Mouse (Mus musculus) stomach, embryonic 15.5 days (tissue): ENCODE results near the gene Mre11a. TPM values are rescaled to one million over a fixed set of nuclear protein-coding genes. Genes with fewer than 3 reads are reported as not detected.

Experiments
- ATAC-seq: fragments of 200-750 bp; cut with Nextera tagmentation; 2 replicates; pipeline ENCODE4 v1.8.0; 2017; ENCODE audit warnings: low read depth, moderate number of reproducible peaks, moderate TSS enrichment; ENCODE audit not compliant: insufficient read depth, low FRiP score
- H3K27ac ChIP-seq: fragments of 300-500 bp; sonication (generic); 2 replicates; pipeline ENCODE4 v1.5.1; 2015; ENCODE audit warnings: mild to moderate bottlenecking, inconsistent platforms
- H3K27me3 ChIP-seq: fragments of 300-500 bp; sonication (generic); replicated peaks from 2 replicates; pipeline ENCODE4 v1.6.1; 2015; ENCODE audit warnings: inconsistent platforms
- H3K36me3 ChIP-seq: fragments of 300-500 bp; sonication (generic); 2 replicates; pipeline ENCODE4 v1.6.1; 2015; ENCODE audit warnings: inconsistent platforms
- H3K4me1 ChIP-seq: fragments of 300-500 bp; sonication (generic); 2 replicates; pipeline ENCODE4 v1.6.1; 2015; ENCODE audit warnings: inconsistent platforms
- H3K4me2 ChIP-seq: fragments of 300-500 bp; sonication (generic); 2 replicates; pipeline ENCODE4 v1.6.1; 2015; ENCODE audit warnings: mild to moderate bottlenecking, inconsistent platforms
- H3K4me3 ChIP-seq: fragments of 300-500 bp; sonication (generic); replicated peaks from 2 replicates; pipeline ENCODE4 v1.5.1; 2015; ENCODE audit warnings: inconsistent platforms
- H3K9ac ChIP-seq: fragments of 300-500 bp; sonication (generic); 2 replicates; pipeline ENCODE4 v1.6.1; 2015; ENCODE audit warnings: inconsistent platforms
- H3K9me3 ChIP-seq: fragments of 300-500 bp; sonication (generic); 2 replicates; pipeline ENCODE4 v1.6.1; 2016; ENCODE audit warnings: inconsistent platforms
- WGBS: fragments of 180-500 bp; shearing (Covaris S2); methylation state at CpG from one replicate; pipeline ENCODE4 v1.1.7; 2015; 5-methylcytosine and 5-hydroxymethylcytosine counted together
- polyA plus RNA-seq: library from polyadenylated mRNA; unstranded; fragments of >200 nt; fragmentation: Nextera tagmentation; extraction: Ambion mirVana; gene quantifications from 2 replicates; pipeline ENCODE4 v1.2.1, GENCODE M21; 2015

Mre11a gene
- polyA plus RNA-seq, 1 experiment from 2014 or later, result 20.2 TPM

DNA sequence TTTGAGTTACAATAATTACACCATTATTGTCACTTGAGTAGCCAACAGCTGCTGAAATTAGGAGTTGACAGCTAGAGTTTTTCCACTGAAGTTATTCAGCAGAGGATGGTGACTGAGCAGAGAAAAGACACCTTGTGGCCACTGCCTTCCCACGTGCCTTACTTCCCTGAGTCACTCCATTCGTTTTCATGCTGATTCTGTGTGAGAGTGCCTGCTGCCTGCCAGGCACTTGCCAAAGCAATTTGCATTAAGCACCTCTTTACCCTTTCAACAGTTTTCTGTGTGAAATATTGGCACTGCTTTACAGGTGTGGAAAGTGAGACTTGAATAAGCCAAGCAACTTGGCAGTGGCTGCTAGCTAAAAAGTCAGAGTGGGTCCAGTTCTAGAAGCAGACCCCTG, 43.4 kb downstream of the Mre11a start:
- no peaks in the 10 kb centered on the region for H3K4me1 ChIP-seq
- no peak overlapping the region for H3K27ac ChIP-seq
- H3K9ac ChIP-seq, result no peak overlapping the region
- H3K27me3 ChIP-seq, result no peaks in the 10 kb centered on the region
- H3K4me3 ChIP-seq, result no peak overlapping the region
- no peaks in the 10 kb centered on the region for H3K9me3 ChIP-seq
- ATAC-seq, result no peak
- H3K36me3 ChIP-seq, result peaks cover 23% of the 10 kb centered on the region; the same call in 1 of the 2 replicates
- 63% methylated on average over 2 of the region's 2 CpGs for WGBS
- H3K4me2 ChIP-seq, result no peak overlapping the region

DNA sequence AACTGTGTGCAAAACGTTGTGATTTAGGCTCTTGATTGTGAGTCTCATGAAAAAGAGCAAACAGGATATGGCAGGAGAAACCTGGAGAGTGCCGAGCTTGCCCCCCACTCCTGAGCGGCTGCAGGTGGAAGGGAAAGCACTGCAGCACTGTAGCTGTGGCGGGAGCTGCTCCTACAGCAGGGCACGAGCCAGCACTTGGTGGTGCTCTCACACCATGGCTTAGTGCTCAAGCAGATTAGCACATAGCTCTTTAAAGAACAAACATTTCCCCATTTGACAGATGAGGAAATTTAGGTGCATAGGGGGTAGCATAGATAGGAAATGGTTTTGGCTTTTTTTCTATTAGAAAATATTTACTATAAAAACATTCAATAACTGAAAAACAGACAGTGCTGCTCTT, 47.6 kb downstream of the Mre11a start:
- peaks cover 15% of the 10 kb centered on the region for H3K36me3 ChIP-seq
- no peaks in the 10 kb centered on the region for H3K9me3 ChIP-seq
- no peak overlapping the region for H3K4me2 ChIP-seq
- WGBS, result 80% methylated on average over 5 of the region's 5 CpGs
- H3K27me3 ChIP-seq, result no peaks in the 10 kb centered on the region
- H3K4me3 ChIP-seq, result no peak overlapping the region
- no peak for ATAC-seq
- no peak overlapping the region for H3K9ac ChIP-seq
- H3K27ac ChIP-seq, result no peak overlapping the region
- H3K4me1 ChIP-seq, result no peaks in the 10 kb centered on the region

DNA sequence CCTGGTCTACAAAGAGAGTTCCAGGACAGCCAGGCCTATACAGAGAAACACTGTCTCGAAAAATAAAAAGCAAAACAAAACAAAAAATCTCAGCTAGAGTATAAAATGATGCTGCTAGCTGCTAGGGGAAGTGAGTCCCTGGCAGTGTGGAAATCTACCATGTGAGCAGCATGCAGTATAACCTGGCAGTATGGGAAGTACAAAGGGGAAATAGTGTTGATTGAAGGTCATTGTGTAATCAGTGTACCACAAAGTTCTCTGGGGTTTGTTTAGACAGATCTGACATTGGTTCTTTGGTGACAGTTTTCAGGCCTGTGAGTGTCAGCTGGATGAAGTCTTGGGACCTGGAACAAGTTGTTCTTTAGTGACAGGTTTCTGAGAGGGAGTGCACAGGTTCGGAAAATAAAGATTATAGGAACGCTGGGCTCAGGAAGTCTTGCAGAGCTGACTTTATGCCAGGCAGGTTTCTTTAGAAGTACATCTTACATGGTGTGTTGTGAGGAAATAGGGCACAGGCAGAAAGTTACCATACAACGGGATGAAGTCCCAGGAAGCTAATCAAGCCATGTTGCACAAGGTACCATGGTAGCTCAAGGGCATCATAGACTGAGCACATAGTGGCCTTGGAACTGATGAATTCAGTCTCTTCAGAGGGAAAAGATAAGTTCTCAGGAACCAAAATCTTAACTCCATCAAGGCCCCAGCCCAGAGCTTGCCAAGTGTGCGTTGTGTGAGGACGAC, 51.1 kb downstream of the Mre11a start:
- Histone ChIP-seq H3K4me2 (no peak overlapping the region), H3K4me3 (no peak overlapping the region), H3K27ac (no peak overlapping the region), H3K27me3 (no peaks in the 10 kb centered on the region), H3K36me3 (peaks cover 15% of the 10 kb centered on the region), H3K9me3 (no peaks in the 10 kb centered on the region), H3K4me1 (no peaks in the 10 kb centered on the region), H3K9ac (no peak overlapping the region)
- no peak for ATAC-seq
- 92% methylated on average over 6 of the region's 6 CpGs for WGBS

DNA sequence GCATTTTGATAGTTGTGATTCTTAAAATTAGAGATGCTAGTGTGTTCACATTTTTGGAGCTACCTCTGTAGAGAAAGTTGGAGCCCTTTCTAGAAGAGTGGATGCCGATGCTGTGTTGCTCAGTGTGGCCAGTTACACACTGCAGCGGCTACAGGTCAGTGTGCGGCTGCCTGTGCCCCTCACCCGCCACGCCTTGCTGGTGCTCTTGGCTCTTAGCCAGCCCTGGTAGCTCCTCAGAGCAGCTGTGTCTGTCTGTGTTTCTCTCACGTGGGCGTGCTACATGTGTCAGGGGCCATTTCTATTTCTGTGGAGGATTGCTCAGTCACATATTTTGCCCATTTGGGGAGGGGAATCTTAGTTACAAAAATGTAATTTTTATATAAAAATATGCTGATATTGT, 55.1 kb downstream of the Mre11a start:
- Histone ChIP-seq H3K4me2 (no peak overlapping the region), H3K4me3 (no peak overlapping the region), H3K36me3 (peaks cover 6% of the 10 kb centered on the region; the same call in 1 of the 2 replicates), H3K9me3 (no peaks in the 10 kb centered on the region), H3K4me1 (no peaks in the 10 kb centered on the region), H3K9ac (no peak overlapping the region), H3K27ac (no peak overlapping the region), H3K27me3 (no peaks in the 10 kb centered on the region)
- 43% methylated on average over 7 of the region's 7 CpGs for WGBS
- ATAC-seq, result peak; percentile 66; the same call in 1 of the 2 replicates

DNA sequence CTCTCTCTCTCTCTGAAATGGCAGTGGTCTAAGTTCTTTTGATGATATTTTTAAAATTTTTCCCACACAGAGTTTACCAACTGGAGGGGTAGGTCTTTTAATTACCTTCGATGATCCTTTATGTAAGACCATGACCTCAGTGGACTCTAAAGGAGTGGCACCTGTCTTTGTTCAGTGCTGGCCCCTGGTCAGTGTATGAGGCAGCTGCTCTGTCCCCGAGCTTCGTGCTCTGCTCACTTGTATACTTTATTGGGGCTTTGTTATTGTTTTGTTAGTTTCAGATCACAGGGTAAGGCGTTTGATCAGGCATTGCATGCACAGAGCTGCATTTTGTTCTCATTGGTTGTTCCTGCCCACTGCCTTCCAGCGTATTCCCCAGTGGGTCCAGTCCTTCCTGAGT, 55.5 kb downstream of the Mre11a start:
- no peaks in the 10 kb centered on the region for H3K27me3 ChIP-seq
- 74% methylated on average over 5 of the region's 5 CpGs for WGBS

DNA sequence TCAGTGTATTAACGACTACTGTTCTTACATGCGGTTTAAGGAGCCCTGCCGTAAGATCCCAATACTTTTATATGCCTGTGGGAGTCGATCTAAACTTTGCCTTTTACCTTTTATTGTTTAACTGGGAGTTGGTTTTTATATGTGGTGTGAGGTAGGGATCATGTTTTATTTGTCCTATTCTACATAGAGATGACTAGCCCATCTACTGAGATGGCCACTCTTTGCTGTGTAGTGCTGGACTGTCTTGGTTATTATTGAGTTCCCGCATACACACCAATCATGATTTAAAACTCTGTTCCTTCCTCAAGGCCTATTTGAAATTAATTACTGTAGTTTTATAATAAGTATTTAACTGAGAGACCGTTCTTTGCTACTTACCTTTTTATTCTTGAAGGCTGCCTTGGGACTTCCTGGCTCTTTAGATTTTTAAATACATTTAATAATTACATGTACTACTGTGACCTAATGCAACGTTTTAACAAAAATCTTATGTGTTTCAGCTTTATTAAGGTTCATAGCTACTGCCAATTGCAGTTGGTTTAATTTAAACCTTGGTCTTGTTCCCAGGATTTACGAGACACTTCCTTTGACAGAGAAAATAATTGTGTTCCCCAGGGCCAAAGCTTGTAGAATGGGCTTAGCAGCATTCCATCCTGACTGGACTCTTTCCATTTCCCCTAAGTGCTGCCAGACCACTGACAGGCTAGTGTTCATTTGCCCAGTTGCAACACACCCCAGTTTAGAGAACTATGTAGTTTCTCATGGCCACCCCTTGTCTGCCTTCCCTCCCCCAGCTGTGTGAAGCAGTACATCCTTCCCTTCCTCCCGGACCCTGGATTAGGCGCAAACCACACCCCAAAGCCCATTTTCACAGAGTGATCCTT, 57.7 kb downstream of the Mre11a start:
- Histone ChIP-seq H3K27me3 (no peaks in the 10 kb centered on the region), H3K36me3 (no peaks in the 10 kb centered on the region), H3K9me3 (no peaks in the 10 kb centered on the region), H3K9ac (no peak overlapping the region), H3K27ac (no peak overlapping the region), H3K4me3 (no peak overlapping the region), H3K4me2 (no peak overlapping the region), H3K4me1 (no peaks in the 10 kb centered on the region)
- WGBS, result 72% methylated on average over 10 of the region's 10 CpGs
- 0 out of 2 replicates have a peak, but pooled peaks have one; percentile 27 for ATAC-seq

More for the DNA sequence above, 55.5 kb downstream of the Mre11a start:
- Histone ChIP-seq H3K4me1 (no peaks in the 10 kb centered on the region), H3K36me3 (peaks cover 6% of the 10 kb centered on the region; the same call in 1 of the 2 replicates), H3K9ac (no peak overlapping the region), H3K4me2 (no peak overlapping the region), H3K27ac (no peak overlapping the region), H3K9me3 (no peaks in the 10 kb centered on the region), H3K4me3 (no peak overlapping the region)
- ATAC-seq, result no peak

DNA sequence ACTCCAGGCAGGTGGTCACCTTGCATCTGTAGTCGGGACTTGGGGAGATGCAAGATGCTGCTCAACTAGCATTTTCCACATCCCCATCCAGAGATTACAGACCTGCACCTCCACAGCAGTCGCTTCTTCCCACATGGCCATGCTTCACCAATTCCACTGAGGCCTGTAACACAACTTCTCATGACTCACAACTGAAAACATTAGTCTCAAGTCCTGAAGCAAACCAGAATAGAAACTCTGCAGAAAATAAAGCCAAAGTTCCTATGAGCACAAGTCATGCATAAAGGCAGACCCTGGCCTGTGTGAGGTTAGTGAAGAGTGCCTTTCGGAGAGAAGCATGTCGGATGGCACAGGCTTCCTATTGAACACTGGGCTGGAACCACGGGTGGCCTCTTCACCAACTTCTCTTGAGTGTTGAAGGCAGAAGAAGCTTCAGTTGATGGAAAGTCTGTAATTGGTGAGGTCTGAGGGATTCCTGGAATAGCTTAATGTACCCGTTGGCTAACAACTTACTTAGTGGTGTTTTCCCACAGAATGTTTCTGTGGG, 58.9 kb downstream of the Mre11a start:
- Histone ChIP-seq H3K4me2 (no peak overlapping the region), H3K27ac (no peak overlapping the region), H3K36me3 (no peaks in the 10 kb centered on the region), H3K4me3 (no peak overlapping the region), H3K9ac (no peak overlapping the region), H3K4me1 (no peaks in the 10 kb centered on the region), H3K9me3 (no peaks in the 10 kb centered on the region), H3K27me3 (no peaks in the 10 kb centered on the region)
- 88% methylated on average over 6 of the region's 6 CpGs for WGBS
- ATAC-seq, result no peak

DNA sequence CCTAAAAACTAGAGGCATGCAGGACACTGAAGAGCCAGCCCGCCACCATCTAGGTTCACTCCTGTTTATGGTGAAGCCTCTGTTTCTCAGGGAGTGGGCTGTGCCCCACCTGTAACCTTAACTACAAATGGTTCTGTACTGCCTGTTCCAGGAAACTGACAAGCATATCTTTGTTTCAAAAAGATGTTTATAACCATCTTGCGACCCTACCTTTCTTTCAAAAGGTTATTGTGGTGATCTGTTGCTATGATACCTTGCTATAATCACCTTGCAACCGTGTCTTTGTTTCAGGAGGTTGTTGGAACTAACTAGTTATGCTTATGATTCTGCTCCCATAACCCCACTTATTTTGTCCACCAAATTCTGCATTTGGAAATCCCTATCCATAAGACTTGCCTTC, 59.4 kb downstream of the Mre11a start:
- no peaks in the 10 kb centered on the region for H3K9me3 ChIP-seq
- WGBS, result 86% methylated on average over 3 of the region's 3 CpGs

DNA sequence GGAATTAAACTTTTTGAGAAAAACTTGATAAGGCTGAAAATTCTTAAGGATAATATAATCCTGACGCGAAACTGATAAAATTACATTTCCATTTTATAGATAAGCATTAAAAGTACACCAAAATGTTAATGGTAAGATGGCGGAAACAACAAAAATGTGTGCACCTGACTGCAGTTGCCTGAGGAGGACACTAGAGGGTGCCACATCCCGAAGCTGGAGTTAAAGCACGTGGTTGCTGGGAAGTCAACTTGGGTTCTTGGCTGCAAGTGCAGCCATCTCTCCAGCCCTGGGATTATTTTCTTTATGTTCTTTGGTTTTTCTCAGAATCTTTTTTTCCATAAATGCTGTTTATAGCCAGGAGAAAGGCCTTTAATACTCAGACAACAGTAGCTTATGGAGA, 62.0 kb downstream of the Mre11a start:
- WGBS, result 47% methylated on average over 5 of the region's 5 CpGs
- Histone ChIP-seq H3K27me3 (no peaks in the 10 kb centered on the region), H3K4me3 (no peak overlapping the region), H3K9me3 (no peaks in the 10 kb centered on the region), H3K36me3 (no peaks in the 10 kb centered on the region), H3K9ac (no peak overlapping the region), H3K4me2 (no peak overlapping the region), H3K27ac (no peak overlapping the region), H3K4me1 (no peaks in the 10 kb centered on the region)
- ATAC-seq, result no peak

More for the DNA sequence above, 59.4 kb downstream of the Mre11a start:
- no peak overlapping the region for H3K4me2 ChIP-seq
- no peaks in the 10 kb centered on the region for H3K36me3 ChIP-seq
- H3K4me1 ChIP-seq, result no peaks in the 10 kb centered on the region
- H3K9ac ChIP-seq, result no peak overlapping the region
- H3K27ac ChIP-seq, result no peak overlapping the region
- no peaks in the 10 kb centered on the region for H3K27me3 ChIP-seq
- no peak overlapping the region for H3K4me3 ChIP-seq
- ATAC-seq, result no peak

DNA sequence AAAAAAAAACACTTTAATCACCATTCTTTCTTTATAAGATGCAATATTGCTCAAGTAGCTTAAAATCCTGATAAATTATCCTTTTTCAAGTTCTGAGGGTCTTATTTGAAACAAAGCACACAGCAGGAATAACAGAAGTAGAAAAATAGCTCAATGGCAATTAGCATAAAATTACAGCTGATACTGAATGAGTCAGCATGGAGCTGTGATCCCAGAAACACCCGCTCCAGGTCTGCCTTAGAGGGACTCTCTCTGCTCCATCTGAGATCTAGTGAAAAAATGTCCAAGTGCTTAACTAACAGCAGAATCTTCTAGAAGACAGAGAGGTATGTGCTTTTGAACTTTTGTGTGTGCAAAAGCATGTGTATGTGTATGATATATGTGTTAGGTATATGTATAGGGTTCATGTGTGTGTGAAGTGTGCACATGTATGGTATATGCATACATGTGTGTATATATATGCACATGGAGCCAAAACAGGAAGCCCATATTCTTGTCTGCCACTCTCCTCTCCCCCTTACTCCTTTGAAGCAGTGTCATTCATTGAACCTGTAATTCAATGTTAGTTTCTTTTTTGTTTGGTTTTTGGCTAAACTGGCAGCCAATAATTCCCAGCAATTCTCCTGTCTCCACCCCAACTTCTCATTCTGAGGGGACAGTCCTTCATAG, 63.9 kb downstream of the Mre11a start:
- 72% methylated on average over 1 of the region's 1 CpGs for WGBS
- Histone ChIP-seq H3K4me2 (no peak overlapping the region), H3K27me3 (no peaks in the 10 kb centered on the region), H3K9me3 (no peaks in the 10 kb centered on the region), H3K27ac (no peak overlapping the region), H3K36me3 (no peaks in the 10 kb centered on the region), H3K4me1 (no peaks in the 10 kb centered on the region), H3K4me3 (no peak overlapping the region), H3K9ac (no peak overlapping the region)
- ATAC-seq, result no peak

DNA sequence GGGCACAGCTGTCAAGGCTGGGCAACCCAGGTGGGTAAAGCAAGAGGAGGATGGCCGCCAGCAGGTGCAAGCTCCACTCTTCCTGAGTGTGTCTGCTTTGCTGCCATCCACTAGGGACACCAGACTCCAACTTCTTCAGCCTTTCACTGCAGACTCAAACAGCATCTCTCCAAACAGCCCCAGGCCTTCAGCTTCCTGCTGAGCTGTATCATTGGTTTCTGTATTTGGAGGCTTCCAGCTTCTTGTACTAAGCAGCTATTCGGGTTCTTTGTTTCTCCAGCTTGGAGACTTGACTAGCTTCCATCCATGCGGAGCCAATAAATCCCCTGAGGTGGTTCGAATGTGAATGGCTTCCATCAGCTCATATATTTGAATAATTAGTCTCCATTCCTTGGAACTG, 70.1 kb downstream of the Mre11a start:
- Histone ChIP-seq H3K4me2 (no peak overlapping the region), H3K27me3 (peaks cover 13% of the 10 kb centered on the region), H3K4me1 (0 out of 2 replicates have a peak, but pooled peaks cover under 1% of the 10 kb centered on the region), H3K4me3 (no peak overlapping the region), H3K27ac (no peak overlapping the region), H3K9ac (no peak overlapping the region), H3K9me3 (no peaks in the 10 kb centered on the region), H3K36me3 (no peaks in the 10 kb centered on the region)
- no peak for ATAC-seq
- WGBS, result 72% methylated on average over 4 of the region's 4 CpGs
